ENCODE assay signal across 11 mouse cellular contexts in genomic region chr7:80347670-80348586, GRCm38 (mm10). TPM values are rescaled to one million over a fixed set of nuclear protein-coding genes. Genes with fewer than 3 reads are reported as not detected.
DNase-seq lines count a peak whose midpoint lies in the region; ATAC-seq and TF ChIP-seq lines count a peak whose summit lies in the region.
"Had no signal": no experiment of that assay in that cellular context is flagged by ENCODE, and none has a peak within 500 bp of the region (broad histone marks: within the 10 kb centered on the region; RNA-seq: fewer than 3 reads in every experiment).

No protein-coding gene starts in this region.

- H3K36me3 ChIP-seq in heart, embryonic 15.5 days, result peaks cover 22% of the 10 kb centered on the region
- H3K36me3 ChIP-seq in heart, embryonic 12.5 days, result peaks cover 37% of the 10 kb centered on the region
- peaks cover 14% of the 10 kb centered on the region; the same call in 1 of the 2 replicates for H3K36me3 ChIP-seq in lung, postnatal 0 days (ENCODE audit: insufficient read depth, low read length)
- peaks cover 12% of the 10 kb centered on the region for H3K36me3 ChIP-seq in intestine, embryonic 15.5 days
- peaks cover 22% of the 10 kb centered on the region for H3K36me3 ChIP-seq in stomach, embryonic 14.5 days (ENCODE audit: control insufficient read depth, insufficient read depth, low read length)

- 64% methylated on average over 13 of the region's 13 CpGs for WGBS in heart, embryonic 15.5 days
- 68% methylated on average over 13 of the region's 13 CpGs for WGBS in heart, embryonic 12.5 days
- WGBS in lung, postnatal 0 days, result 47% methylated on average over 13 of the region's 13 CpGs
- WGBS in intestine, embryonic 15.5 days, result 43% methylated on average over 13 of the region's 13 CpGs
- 51% methylated on average over 13 of the region's 13 CpGs for WGBS in stomach, embryonic 14.5 days

- peaks cover 14% of the 10 kb centered on the region for H3K4me1 ChIP-seq in heart, embryonic 15.5 days (replicated peaks)
- H3K4me1 ChIP-seq in heart, embryonic 12.5 days (replicated peaks), result peaks cover 17% of the 10 kb centered on the region
- H3K4me1 ChIP-seq in lung, postnatal 0 days (ENCODE audit: insufficient read depth, low read depth, low read length), result peaks cover 6% of the 10 kb centered on the region; the same call in 1 of the 2 replicates
- H3K4me1 ChIP-seq in intestine, embryonic 15.5 days (replicated peaks), result peaks cover 12% of the 10 kb centered on the region; the same call in 1 of the 2 replicates
- peaks cover 15% of the 10 kb centered on the region; the same call in 1 of the 2 replicates for H3K4me1 ChIP-seq in stomach, embryonic 14.5 days (ENCODE audit: control insufficient read depth, insufficient read depth, low read length)

- no peak overlapping the region for H3K4me2 ChIP-seq in heart, embryonic 15.5 days
- H3K4me2 ChIP-seq in heart, embryonic 12.5 days, result no peak overlapping the region
- no peak overlapping the region for H3K4me2 ChIP-seq in lung, postnatal 0 days (replicated peaks; ENCODE audit: low read depth, low read length)
- H3K4me2 ChIP-seq in intestine, embryonic 15.5 days (replicated peaks), result no peak overlapping the region
- no peak overlapping the region for H3K4me2 ChIP-seq in stomach, embryonic 14.5 days (replicated peaks; ENCODE audit: low read depth, low read length)

- 0 out of 2 replicates have a peak overlapping the region, but pooled peaks have one; percentile 27 for H3K27ac ChIP-seq in heart, embryonic 15.5 days
- no peak overlapping the region for H3K27ac ChIP-seq in heart, embryonic 12.5 days (ENCODE audit: poor library complexity, severe bottlenecking)
- H3K27ac ChIP-seq in lung, postnatal 0 days (ENCODE audit: low read length), result peak overlapping the region; percentile 48
- H3K27ac ChIP-seq in intestine, embryonic 15.5 days, result peak overlapping the region; percentile 79
- peak overlapping the region; percentile 80 for H3K27ac ChIP-seq in stomach, embryonic 14.5 days (ENCODE audit: low read length)

- no peaks in the 10 kb centered on the region for H3K27me3 ChIP-seq in heart, embryonic 15.5 days
- H3K27me3 ChIP-seq in heart, embryonic 12.5 days (replicated peaks), result no peaks in the 10 kb centered on the region
- H3K27me3 ChIP-seq in lung, postnatal 0 days (replicated peaks; ENCODE audit: insufficient read depth, low read length), result no peaks in the 10 kb centered on the region
- H3K27me3 ChIP-seq in intestine, embryonic 15.5 days (replicated peaks), result no peaks in the 10 kb centered on the region
- H3K27me3 ChIP-seq in stomach, embryonic 14.5 days (ENCODE audit: control insufficient read depth, insufficient read depth, low read length), result no peaks in the 10 kb centered on the region

- no peaks in the 10 kb centered on the region for H3K9me3 ChIP-seq in heart, embryonic 15.5 days (replicated peaks)
- H3K9me3 ChIP-seq in heart, embryonic 12.5 days (replicated peaks), result 0 out of 2 replicates have a peak, but pooled peaks cover 4% of the 10 kb centered on the region
- no peaks in the 10 kb centered on the region for H3K9me3 ChIP-seq in lung, postnatal 0 days (ENCODE audit: low read length)
- H3K9me3 ChIP-seq in intestine, embryonic 15.5 days, result no peaks in the 10 kb centered on the region
- H3K9me3 ChIP-seq in stomach, embryonic 14.5 days (ENCODE audit: control insufficient read depth, low read depth, low read length), result no peaks in the 10 kb centered on the region

- no peak overlapping the region for H3K4me3 ChIP-seq in heart, embryonic 15.5 days
- H3K4me3 ChIP-seq in heart, embryonic 12.5 days, result no peak overlapping the region
- no peak overlapping the region for H3K4me3 ChIP-seq in lung, postnatal 0 days (ENCODE audit: low read depth, low read length)
- no peak overlapping the region for H3K4me3 ChIP-seq in intestine, embryonic 15.5 days (replicated peaks)
- no peak overlapping the region for H3K4me3 ChIP-seq in stomach, embryonic 14.5 days (ENCODE audit: low read depth, low read length)
- H3K4me3 ChIP-seq: erythroblast, embryonic 14.5 days had no signal

- peak; percentile 80 for DNase-seq in lung, postnatal 0 days (ENCODE audit: low spot score)
- no peak for DNase-seq in lung, postnatal 4 days
- DNase-seq in retina, postnatal 1 day, result no peak
- DNase-seq in layer of hippocampus, postnatal 10 days (ENCODE audit: low spot score in 2 of 2), result no peak
- DNase-seq: cerebellum, adult 8-10 months; kidney, postnatal 36 days had no signal

- ATAC-seq in heart, embryonic 15.5 days (replicated peaks; ENCODE audit: insufficient number of reproducible peaks, insufficient read depth, low FRiP score, low read depth), result no peak
- no peak for ATAC-seq in heart, embryonic 12.5 days (ENCODE audit: insufficient number of reproducible peaks, low FRiP score)
- ATAC-seq in lung, postnatal 0 days, result peak; percentile 65
- ATAC-seq in intestine, embryonic 15.5 days, result peak; percentile 57
- ATAC-seq in stomach, embryonic 14.5 days (ENCODE audit: insufficient number of reproducible peaks, insufficient read depth, low FRiP score, low read depth), result no peak; the same call in 1 of the 2 replicates

- TF ChIP-seq CTCF in lung, postnatal 0 days (IDR thresholded peaks at IDR 0.05), result no peak

- no peak overlapping the region for H3K9ac ChIP-seq in heart, embryonic 15.5 days
- H3K9ac ChIP-seq in heart, embryonic 12.5 days, result no peak overlapping the region
- H3K9ac ChIP-seq in lung, postnatal 0 days (replicated peaks; ENCODE audit: low read depth), result no peak overlapping the region
- no peak overlapping the region for H3K9ac ChIP-seq in intestine, embryonic 15.5 days
- H3K9ac ChIP-seq in stomach, embryonic 14.5 days (replicated peaks; ENCODE audit: low read depth, low read length), result no peak overlapping the region

- TF ChIP-seq EP300 in lung, postnatal 0 days (IDR thresholded peaks at IDR 0.05), result no peak

RNA-seq across cellular contexts. Expression of gene Hddc3, which starts 5.0 kb away (rescaled TPM):
- 16.1 and 17.4 TPM in 2 replicates for polyA plus RNA-seq in heart, embryonic 15.5 days (2015; fragmentation: Nextera tagmentation; extraction: Ambion mirVana)
- polyA plus RNA-seq in heart, embryonic 12.5 days (2016; fragmentation: Nextera tagmentation; extraction: Ambion mirVana), result 14.4 and 15.8 TPM in 2 replicates
- 8.5 and 9.2 TPM in 2 replicates for polyA plus RNA-seq in lung, postnatal 0 days (2015; fragmentation: Nextera tagmentation; extraction: Ambion mirVana)
- 14.7 and 15.4 TPM in 2 replicates for polyA plus RNA-seq in intestine, embryonic 15.5 days (2015; fragmentation: Nextera tagmentation; extraction: Ambion mirVana)
- polyA plus RNA-seq in stomach, embryonic 14.5 days (2014; fragmentation: Nextera tagmentation; extraction: Ambion mirVana), result 24.3 and 26.5 TPM in 2 replicates
- total RNA-seq in layer of hippocampus, postnatal 10 days (2021), result 10 to 100 TPM; 37.2 to 44.9 TPM

RNA-seq across cellular contexts. Expression of gene Unc45a, which starts 7.1 kb away (rescaled TPM):
- polyA plus RNA-seq in heart, embryonic 15.5 days (2015; fragmentation: Nextera tagmentation; extraction: Ambion mirVana), result 16.6 and 21.5 TPM in 2 replicates
- 20.5 and 21.0 TPM in 2 replicates for polyA plus RNA-seq in heart, embryonic 12.5 days (2016; fragmentation: Nextera tagmentation; extraction: Ambion mirVana)
- polyA plus RNA-seq in lung, postnatal 0 days (2015; fragmentation: Nextera tagmentation; extraction: Ambion mirVana), result 30.3 and 32.9 TPM in 2 replicates
- polyA plus RNA-seq in intestine, embryonic 15.5 days (2015; fragmentation: Nextera tagmentation; extraction: Ambion mirVana), result 37.0 and 37.6 TPM in 2 replicates
- polyA plus RNA-seq in stomach, embryonic 14.5 days (2014; fragmentation: Nextera tagmentation; extraction: Ambion mirVana), result 28.6 and 29.4 TPM in 2 replicates
- total RNA-seq in layer of hippocampus, postnatal 10 days (2021), result 10 to 100 TPM; 47.9 to 61.9 TPM

RNA-seq across cellular contexts. Expression of gene Man2a2, which starts 23.2 kb away (rescaled TPM):
- polyA plus RNA-seq in heart, embryonic 15.5 days (2015; fragmentation: Nextera tagmentation; extraction: Ambion mirVana), result 15.1 and 21.1 TPM in 2 replicates
- 25.0 and 31.0 TPM in 2 replicates for polyA plus RNA-seq in heart, embryonic 12.5 days (2016; fragmentation: Nextera tagmentation; extraction: Ambion mirVana)
- 8.5 and 9.6 TPM in 2 replicates for polyA plus RNA-seq in lung, postnatal 0 days (2015; fragmentation: Nextera tagmentation; extraction: Ambion mirVana)
- polyA plus RNA-seq in intestine, embryonic 15.5 days (2015; fragmentation: Nextera tagmentation; extraction: Ambion mirVana), result 13.1 and 14.7 TPM in 2 replicates
- 18.3 and 19.8 TPM in 2 replicates for polyA plus RNA-seq in stomach, embryonic 14.5 days (2014; fragmentation: Nextera tagmentation; extraction: Ambion mirVana)
- total RNA-seq in layer of hippocampus, postnatal 10 days (2021), result 100 to 1,000 TPM; 106 to 115 TPM

RNA-seq across cellular contexts. Expression of gene Rccd1, which starts 23.7 kb away (rescaled TPM):
- polyA plus RNA-seq in heart, embryonic 15.5 days (2015; fragmentation: Nextera tagmentation; extraction: Ambion mirVana), result 7.9 and 9.0 TPM in 2 replicates
- 6.1 and 8.9 TPM in 2 replicates for polyA plus RNA-seq in heart, embryonic 12.5 days (2016; fragmentation: Nextera tagmentation; extraction: Ambion mirVana)
- 3.4 and 3.8 TPM in 2 replicates for polyA plus RNA-seq in lung, postnatal 0 days (2015; fragmentation: Nextera tagmentation; extraction: Ambion mirVana)
- 9.3 and 10.7 TPM in 2 replicates for polyA plus RNA-seq in intestine, embryonic 15.5 days (2015; fragmentation: Nextera tagmentation; extraction: Ambion mirVana)
- polyA plus RNA-seq in stomach, embryonic 14.5 days (2014; fragmentation: Nextera tagmentation; extraction: Ambion mirVana), result 15.1 and 19.2 TPM in 2 replicates
- 10 to 100 TPM; 21.2 to 22.3 TPM for total RNA-seq in layer of hippocampus, postnatal 10 days (2021)

RNA-seq across cellular contexts. Expression of gene Fes, which starts 39.8 kb away (rescaled TPM):
- 10.9 and 14.4 TPM in 2 replicates for polyA plus RNA-seq in heart, embryonic 15.5 days (2015; fragmentation: Nextera tagmentation; extraction: Ambion mirVana)
- polyA plus RNA-seq in heart, embryonic 12.5 days (2016; fragmentation: Nextera tagmentation; extraction: Ambion mirVana), result 10.2 and 11.4 TPM in 2 replicates
- polyA plus RNA-seq in lung, postnatal 0 days (2015; fragmentation: Nextera tagmentation; extraction: Ambion mirVana), result 23.5 and 26.4 TPM in 2 replicates
- polyA plus RNA-seq in intestine, embryonic 15.5 days (2015; fragmentation: Nextera tagmentation; extraction: Ambion mirVana), result 11.2 and 11.5 TPM in 2 replicates
- 9.1 and 9.5 TPM in 2 replicates for polyA plus RNA-seq in stomach, embryonic 14.5 days (2014; fragmentation: Nextera tagmentation; extraction: Ambion mirVana)
- total RNA-seq in layer of hippocampus, postnatal 10 days (2021), result 10 to 100 TPM in 1 of 2 experiments, 1 to 10 TPM in 1; 5.2 to 10.6 TPM

Comparison
In these comparisons a context has a peak if more than half of its experiments do, and no peak if none do; other contexts are left out.
1. ATAC-seq: peak in lung, postnatal 0 days (single experiment) and intestine, embryonic 15.5 days (single experiment); none in heart, embryonic 15.5 days (single experiment), heart, embryonic 12.5 days (single experiment) and stomach, embryonic 14.5 days (single experiment).